Mouse (Mus musculus) heart, postnatal 0 days (tissue): ENCODE results near the gene Bcl7c.

Experiments used
- CTCF ChIP-seq: IDR thresholded peaks from 2 replicates; pipeline ENCODE4 v1.5.1; 2016; ENCODE audit warnings: antibody characterized with exemption, control low read depth, low read depth
- EP300 ChIP-seq: IDR thresholded peaks from 2 replicates; pipeline ENCODE4 v1.6.1; 2016; ENCODE audit warnings: antibody characterized with exemption, low read depth

DNA sequence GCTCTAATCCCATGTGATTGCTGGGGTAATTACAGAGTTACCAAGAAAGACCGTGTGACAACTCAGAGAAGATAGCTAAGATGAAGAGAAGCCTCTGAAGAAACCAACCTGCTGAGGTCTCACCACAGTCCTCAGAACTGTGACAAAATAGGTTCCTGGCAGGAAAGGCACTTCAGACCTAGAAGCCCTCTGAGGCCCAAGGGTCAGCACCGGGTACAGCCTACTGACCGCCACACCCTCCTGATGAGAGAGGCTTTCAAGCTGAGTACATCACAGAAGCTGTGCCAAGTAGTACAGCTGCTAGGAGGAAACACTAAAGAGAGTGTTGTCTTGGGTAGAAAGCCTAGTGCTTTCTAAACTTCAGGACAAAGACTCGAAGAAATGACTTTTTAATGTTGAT, 36.0 kb downstream of the Bcl7c start:
- TF ChIP-seq EP300 (no peak), CTCF (no peak)
